Mouse (Mus musculus) CD8-positive naive resting alpha-beta T cell, adult 2 months (primary cell): ENCODE measurements around the gene Znhit6.

Experiments used
- DNase-seq, 2 experiments: peaks; one replicate each; pipeline ENCODE4 v3.0.0; 2022; ENCODE audit warnings: low read depth in 2 of 2, low spot score in 2 of 2

Gene Znhit6

DNA sequence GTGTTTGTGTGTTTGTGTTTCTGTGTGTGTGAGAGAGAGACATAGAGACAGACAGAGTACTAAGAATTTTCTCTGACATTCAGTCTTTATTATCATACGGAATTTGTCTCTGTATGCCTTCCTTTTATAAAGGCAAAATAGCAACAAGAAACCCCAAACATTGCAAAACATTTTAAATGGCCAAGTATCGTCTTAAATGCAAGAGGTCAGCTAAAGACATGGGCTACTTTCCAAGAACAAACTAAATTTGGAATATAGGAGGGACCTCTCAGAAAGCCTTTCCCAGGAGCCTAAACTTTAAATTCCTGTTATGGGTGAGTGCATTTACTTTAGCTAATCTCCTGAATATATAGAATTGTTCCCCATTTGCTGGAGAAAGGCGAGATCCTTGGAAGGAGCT lies 65.9 kb downstream of the Znhit6 start:
- DNase-seq, result no peak

DNA sequence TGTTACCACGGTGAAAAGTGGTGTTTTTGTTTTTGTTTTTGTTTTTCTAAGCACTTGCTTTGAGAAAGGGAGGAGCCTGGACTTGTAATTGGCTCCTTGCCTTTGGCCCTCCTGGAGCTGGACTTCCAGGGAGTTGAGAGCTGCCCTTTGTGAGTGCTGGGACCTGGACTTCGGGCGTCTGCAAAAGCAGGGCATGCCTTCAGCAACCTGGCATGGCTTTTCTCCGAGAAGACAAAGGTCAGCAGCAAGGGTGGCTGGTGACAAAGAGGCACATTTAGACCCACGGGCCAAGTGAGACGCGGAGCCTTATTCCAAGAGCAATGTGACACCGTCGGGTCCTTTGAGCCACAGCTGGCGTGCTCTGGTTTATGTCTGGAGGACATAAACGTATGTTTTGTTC lies 66.9 kb downstream of the Znhit6 start:
- no peak for DNase-seq

DNA sequence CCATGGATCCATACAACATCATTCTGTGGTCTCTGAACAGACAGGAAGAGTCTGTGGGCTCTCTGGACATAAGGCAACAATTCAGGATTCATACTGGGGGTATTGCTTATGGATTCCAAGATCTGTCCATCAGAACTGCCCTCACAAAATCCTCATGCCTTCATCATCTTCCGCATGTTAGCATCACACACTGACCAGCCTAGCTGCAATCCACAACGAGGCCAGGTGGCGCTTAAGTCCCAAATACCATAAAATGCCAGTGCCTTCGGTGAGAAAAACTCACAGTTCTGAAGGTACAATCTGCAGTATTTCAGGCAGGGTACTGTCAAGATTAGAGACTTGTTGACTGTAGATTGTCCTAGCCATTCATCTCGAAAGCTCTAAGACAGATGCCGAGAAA lies 69.5 kb downstream of the Znhit6 start:
- no peak for DNase-seq

DNA sequence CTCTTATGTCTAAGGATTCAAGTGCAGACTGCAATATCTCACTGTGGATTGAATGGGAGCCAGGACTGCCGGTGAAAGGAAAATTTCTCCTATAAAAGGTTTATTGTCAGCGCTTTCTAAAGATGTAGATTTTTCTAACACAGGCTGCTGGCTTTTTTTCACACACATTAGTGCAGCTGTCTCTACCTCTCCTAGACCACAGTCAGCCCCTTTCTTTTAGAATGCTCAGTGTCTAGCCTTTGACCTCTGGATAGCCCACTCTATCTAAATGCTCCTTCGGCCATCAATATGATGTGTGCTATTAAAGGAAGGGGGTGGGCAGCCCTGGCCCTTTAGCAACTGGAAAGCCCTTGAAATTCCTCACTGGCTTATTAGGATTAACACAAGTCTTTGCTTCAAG lies 70.0 kb downstream of the Znhit6 start:
- no peak for DNase-seq

DNA sequence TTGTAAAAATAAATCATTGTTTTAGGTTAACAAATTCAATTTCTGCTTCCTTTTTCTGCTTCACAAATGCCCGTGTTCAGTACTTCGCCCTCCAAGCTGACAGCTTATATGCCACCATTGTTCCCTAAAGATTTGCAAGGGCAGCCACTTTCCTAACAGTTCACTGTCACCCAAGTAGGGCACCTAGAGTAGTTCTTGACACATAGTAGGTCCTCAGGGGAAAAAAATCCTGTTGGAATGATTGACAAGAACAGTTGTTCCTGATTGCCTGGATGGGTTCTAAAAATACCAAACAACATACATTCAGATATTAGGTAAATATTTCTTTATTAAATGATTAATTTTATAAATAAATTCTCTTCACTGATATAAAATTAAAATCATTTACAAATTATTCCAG lies 70.7 kb downstream of the Znhit6 start:
- no peak for DNase-seq

DNA sequence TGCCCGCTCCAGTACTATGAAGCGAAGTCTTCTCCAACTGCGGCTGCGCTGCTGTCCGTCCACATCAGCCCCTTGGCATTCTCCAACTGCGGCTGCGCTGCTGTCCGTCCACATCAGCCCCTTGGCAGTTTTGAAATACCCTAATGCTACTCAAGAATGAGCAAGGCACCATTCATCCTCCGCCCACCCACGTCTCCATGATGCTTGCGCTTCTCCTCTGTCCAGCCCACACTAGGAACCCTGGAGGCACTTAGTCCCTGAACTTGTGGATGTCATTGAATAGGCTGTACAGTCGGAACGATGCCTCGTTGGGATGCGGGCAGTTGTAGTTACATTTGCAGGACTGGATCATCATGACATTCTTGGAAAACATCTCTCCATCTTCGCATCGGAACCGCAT lies 71.4 kb downstream of the Znhit6 start:
- no peak for DNase-seq

DNA sequence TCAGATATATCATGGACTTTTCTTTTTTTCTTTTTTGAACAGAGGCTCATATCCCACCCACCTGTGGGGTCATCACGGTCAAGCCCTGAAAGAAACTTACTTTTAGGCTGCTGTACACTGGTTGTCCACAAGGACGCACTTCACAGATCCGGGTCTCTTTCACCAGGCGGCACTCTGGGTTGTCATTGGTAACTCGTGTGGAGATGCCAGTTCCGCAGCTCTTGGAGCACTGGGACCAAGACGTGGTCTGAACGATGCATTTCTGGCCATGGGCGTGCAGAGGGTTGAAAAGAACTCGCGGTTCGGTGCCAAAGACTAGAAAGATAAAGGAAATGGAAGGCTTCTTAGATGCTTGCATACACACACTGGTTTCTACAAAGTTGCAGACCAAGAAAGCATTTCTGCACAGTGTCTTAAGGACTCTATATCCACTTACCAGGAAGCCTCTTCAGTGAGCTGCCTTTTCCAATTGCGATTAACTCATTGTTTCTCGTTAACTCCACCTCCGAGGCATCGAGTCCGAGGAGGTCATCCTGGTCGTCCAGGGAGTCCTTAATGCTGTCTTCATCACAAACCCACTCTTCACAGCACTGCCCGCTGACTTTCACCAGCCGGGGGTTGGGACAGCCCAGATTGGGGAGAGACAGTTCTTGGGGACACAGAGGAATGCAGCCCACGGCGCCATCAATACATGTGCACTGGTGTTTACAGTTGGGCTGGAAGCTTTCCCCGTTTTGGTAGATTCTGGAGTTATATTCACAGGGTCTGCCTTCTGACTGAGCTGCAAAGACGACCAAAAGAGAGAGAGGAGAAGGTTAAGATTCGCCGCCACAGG lies 72.3 kb downstream of the Znhit6 start:
- no peak for DNase-seq

DNA sequence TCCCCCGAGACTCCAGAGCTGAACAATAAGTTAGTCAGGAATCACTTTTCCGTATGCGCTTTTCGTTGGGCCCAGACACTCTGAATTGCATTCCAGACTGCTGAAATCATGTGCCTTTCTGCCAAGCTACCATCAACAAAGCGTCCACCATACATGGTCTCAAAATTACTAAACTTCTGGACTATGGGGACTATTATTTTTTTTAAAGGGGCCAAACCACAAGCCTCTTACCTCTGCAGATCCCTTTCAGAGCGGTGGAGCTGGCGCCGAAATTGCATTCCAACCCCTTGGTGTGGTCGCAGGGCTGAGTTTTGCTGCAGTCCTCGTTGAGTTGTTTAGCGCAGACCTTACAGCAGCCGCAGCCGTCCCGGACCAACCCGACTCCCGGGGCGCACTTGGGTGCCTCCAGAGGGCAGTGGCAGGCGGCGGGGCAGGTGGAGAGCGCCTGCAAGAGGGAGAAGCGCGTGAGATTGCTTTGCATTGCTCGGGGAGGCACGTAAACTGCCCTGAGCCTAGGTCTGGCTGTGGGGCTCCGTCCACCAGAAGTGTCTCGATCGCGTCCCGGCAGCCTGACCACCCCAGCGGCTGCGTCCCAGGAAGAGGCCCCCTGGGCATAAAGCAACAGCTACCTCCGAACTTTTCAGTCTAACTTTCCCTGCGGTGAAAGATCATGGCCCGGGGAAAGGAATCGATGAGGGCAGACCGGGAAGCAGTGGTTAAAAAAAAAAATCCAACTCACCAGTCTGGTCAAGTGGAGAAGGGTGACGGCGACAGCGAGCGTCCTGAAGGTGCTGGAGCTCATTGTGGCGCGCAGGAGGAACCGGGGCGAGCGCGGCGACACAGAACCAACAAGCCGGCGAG lies 73.2 kb downstream of the Znhit6 start:
- DNase-seq, result no peak

DNA sequence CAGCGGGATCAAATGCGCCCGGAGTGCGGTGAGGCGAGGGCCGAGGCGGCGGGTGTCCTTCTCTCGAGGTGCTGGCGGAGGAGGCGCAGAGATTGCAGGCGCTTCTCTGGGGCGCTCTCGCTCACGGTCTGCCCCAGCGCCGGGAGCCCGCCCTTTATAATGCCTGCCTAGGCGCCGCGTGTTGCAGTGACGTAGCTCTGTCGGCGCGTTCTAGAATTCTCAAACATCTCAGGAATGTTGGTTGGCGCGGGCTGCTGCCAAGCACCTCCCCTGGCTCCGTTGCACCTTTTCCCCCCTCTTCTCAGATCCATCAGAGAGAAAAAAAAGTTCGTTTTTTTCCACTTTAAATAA lies 73.8 kb downstream of the Znhit6 start, which contains the start of gene Ccn1:
Gene Ccn1 (minus strand): TSS at position 130 of the 351 bp plus-strand sequence.
- DNase-seq, result no peak

DNA sequence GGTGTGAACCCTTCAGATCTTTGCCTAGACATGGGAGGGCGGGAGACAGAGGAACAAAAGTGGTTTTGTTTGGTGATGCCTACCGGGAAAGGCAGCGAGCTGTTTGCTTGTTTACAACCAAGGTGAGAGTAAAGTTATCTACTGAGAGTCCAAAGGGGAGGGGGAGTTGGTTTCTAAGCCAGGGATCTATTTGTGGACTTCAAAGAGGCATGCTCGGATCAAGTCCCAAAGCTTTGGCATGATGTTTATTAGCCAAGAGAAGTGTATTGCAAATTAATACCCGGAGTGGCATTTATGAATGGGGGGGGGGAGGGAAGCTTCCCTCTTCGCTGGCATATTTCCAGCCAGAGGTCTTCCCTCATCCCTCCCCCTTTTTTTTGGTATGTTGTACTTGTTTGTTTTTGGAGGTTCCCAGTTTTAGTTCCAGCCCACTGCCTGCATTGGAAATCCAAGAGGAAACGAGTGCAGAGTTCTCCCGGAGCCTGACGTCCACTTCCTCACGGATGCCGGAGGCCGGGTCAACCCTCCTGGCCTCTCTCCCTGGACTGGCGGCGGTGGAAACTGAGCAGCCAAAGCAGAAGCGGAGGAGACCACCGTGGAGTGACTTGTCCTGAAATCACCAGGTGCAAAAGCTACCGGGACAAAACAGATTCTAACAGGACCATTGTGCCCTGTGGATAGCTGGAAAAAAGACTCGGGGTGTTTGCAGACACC lies 74.5 kb downstream of the Znhit6 start:
- DNase-seq, result no peak

DNA sequence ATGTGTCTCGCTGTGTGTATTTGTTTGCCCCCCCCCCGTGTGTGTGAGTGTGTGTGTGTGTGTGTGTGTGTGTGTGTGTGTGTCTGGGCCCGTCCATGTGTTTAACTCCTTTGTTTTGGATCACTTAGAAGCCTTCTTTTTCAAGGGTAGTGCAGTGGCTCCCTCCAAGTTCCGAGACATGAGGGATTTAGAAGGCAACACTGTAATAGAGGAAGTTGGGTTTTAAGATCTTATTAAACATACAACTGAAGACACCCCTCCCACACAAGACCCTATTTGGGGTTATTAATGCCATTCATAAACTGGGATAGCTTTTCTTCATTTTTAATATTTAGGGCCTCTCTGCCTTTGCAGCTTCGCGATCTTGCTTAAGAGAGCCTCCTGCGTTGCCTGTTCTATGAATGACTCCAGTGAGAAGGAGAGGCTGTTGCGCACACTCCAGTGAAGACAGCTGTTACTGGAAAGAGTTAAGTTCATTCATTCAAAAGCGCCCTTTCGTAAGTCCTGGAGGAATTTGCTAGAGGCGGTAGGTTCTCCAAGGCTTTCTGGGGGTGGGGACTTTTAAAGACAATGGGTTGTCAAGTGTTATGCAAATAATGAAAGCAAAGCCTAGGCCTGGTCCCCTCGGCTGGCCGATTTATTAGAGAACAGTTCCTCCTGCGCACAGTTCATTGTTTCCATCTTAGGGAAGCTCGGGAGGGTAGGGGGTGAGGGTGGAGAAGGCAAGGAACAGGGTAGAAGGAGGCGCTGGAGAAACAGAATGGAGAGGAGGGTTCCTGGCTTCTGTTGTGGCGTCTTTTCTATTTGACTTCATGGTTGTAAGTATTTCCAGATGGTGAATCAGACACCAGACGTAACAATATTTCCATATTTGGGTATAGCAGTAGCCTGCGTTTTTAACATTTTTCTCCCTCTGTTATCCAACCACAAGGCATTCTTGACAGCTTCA lies 75.3 kb downstream of the Znhit6 start:
- no peak for DNase-seq

DNA sequence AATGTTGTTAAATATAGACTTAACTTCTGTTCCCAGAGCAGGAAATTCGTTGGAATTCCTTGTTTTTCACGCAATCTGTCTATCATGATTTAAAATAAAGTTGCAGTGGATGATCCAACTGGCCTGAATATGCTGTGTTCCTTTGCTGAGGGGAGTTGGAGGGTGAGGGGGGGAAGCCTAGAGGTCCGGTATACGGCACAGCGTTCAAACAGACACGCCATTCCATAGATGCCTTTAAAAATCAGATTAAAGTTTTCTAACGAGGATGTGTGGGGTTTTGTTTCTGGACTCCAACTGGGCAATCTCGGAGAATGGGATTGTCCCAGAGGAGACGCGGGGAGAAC lies 75.9 kb downstream of the Znhit6 start:
- DNase-seq, result no peak

DNA sequence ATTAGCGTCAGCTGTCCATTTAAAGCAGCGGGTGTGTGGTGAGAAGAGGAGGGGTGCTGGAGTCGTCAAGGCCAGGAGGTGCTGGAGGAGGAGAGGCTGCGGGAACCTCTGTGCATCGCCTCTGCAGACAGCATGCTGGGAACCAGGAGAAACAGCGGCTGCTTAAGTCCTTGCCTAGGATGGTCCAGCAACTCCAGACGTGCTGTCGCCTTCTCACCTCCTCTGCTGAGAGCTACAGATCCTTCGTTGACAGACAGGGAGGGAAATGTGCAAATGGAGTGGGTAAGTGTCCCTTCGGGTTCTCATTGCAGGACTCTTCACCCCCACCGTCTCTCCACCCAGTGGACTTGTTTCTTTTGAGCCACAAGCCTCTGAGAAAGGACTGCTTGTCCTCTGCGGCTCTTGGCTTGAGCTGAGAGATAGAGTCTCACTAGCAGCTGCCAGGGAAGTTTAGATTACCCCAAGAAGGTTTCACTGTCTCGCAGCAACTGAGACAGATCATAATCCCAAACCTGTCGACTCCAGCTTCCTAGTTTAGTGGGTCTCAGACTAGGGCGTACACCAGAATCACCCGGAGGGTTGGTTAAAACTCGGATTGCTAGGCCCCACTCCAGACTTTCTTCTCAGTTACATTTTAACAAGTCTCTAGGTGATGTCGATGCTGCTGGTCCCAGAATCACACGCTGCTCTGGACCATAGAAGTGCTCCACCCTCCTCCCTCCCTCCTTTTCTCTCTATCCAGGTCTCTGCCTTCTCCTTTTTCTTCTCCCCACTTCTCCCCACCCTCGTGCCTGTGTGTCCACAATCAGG lies 76.5 kb downstream of the Znhit6 start:
- DNase-seq, result no peak

DNA sequence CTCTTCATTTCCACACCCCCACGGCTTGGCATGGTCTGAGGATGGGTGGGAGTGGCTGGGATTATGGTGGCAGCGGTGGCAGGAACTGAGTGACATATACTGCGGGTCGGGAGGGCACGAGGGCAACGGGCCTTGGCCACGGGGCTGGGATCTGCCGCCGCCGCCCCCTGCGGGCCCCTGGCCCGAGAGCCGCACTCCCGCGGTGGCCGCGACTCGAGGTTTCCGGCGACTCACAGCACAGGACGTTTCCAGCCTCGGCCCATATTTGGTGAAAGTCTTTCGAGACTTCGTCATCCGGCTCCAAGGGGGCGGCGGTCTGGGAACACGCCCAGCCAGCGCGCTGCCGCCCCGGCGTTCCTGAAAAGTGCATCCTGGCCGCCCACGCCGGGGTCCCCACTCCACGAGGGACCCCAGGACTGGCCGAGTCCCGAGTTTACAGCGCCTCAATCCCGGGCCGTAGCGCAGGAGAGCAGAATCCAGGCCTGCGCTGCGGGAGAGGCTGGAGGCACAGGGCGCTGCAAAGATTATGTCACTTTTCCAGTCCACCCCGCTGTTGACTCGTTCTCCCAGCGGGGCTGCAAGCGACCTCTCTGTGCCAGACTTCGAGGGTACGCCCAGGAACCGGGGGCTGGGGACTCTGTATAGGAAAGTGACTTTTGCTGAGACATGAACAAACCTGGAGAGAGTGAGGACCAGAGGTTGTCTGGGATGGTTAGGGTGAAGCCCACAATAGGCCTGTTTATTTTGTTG lies 77.4 kb downstream of the Znhit6 start:
- no peak for DNase-seq

DNA sequence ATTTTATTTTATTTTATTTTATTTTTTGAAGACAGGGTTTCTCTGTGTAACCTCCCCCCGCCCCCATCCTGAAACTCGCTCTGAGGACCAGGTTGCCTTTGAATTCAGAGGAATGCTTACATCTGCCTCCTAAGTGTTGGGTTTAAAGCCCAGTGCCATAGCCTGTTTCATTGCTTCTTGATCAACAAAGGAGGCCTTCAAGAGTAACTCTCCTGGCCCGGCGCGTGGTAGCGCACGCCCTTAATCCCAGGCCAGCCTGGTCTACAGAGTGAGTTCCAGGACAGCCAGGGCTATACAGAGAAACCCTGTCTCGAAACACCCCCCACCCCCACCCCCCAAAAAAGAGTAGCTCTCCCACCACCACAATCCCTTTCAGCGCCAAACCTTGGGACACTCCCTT lies 78.0 kb downstream of the Znhit6 start:
- DNase-seq, result no peak
